Mouse (Mus musculus) intestine, postnatal 0 days (tissue): ENCODE results near the gene Dhdds. TPM values are rescaled to one million over a fixed set of nuclear protein-coding genes. Genes with fewer than 3 reads are reported as not detected.
"Not testable (repeated sequence)": the region's sequence is repeated elsewhere in the genome, so short reads cannot be mapped to it uniquely, and the experiment has no call there.

Source experiments
- ATAC-seq: fragments of 200-750 bp; cut with Nextera tagmentation; 2 replicates; pipeline ENCODE4 v1.8.0; 2017; ENCODE audit warnings: mild to moderate bottlenecking, moderate TSS enrichment, moderate library complexity
- H3K27ac ChIP-seq: fragments of 300-500 bp; sonication (generic); 2 replicates; pipeline ENCODE4 v1.5.1; 2014; ENCODE audit warnings: mild to moderate bottlenecking, low read depth, low read length, moderate library complexity
- H3K27me3 ChIP-seq: fragments of 300-500 bp; sonication (generic); replicated peaks from 2 replicates; pipeline ENCODE4 v1.6.1; 2014; ENCODE audit warnings: low read length, mixed read lengths; ENCODE audit not compliant: control insufficient read depth, insufficient read depth
- H3K36me3 ChIP-seq: fragments of 300-500 bp; sonication (generic); 2 replicates; pipeline ENCODE4 v1.6.1; 2014; ENCODE audit warnings: mild to moderate bottlenecking, moderate library complexity; ENCODE audit not compliant: control insufficient read depth, insufficient read depth
- H3K4me1 ChIP-seq: fragments of 300-500 bp; sonication (generic); replicated peaks from 2 replicates; pipeline ENCODE4 v1.6.1; 2014; ENCODE audit warnings: antibody characterized with exemption, low read length, mixed read lengths; ENCODE audit not compliant: control insufficient read depth, insufficient read depth
- H3K4me2 ChIP-seq: fragments of 300-500 bp; sonication (generic); replicated peaks from 2 replicates; pipeline ENCODE4 v1.6.1; 2014; ENCODE audit warnings: low read depth, mild to moderate bottlenecking, moderate library complexity
- H3K4me3 ChIP-seq: fragments of 300-500 bp; sonication (generic); 2 replicates; pipeline ENCODE4 v1.5.1; 2014; ENCODE audit warnings: low read depth, low read length
- H3K9ac ChIP-seq: fragments of 300-500 bp; sonication (generic); 2 replicates; pipeline ENCODE4 v1.6.1; 2014; ENCODE audit warnings: mild to moderate bottlenecking, low read depth, low read length
- H3K9me3 ChIP-seq: fragments of 300-500 bp; sonication (generic); 2 replicates; pipeline ENCODE4 v1.6.1; 2016; ENCODE audit warnings: mixed run types; ENCODE audit not compliant: control insufficient read depth
- CTCF ChIP-seq: sonication (generic); IDR thresholded peaks from 2 replicates; pipeline ENCODE4 v1.5.1; 2016; ENCODE audit warnings: low read depth, mild to moderate bottlenecking, control low read depth, antibody characterized with exemption, moderate library complexity
- WGBS: fragments of 180-500 bp; shearing (Covaris S2); extraction: QIAGEN DNeasy Blood & Tissue Kit; methylation state at CpG from one replicate; pipeline ENCODE4 v1.1.7; 2014; 5-methylcytosine and 5-hydroxymethylcytosine counted together
- polyA plus RNA-seq: library from polyadenylated mRNA; unstranded; fragments of >200 nt; fragmentation: Nextera tagmentation; extraction: Ambion mirVana; gene quantifications from 2 replicates; pipeline ENCODE4 v1.2.1, GENCODE M21; 2015

The Dhdds gene
- polyA plus RNA-seq, 1 experiment from 2014 or later, result 26.1 TPM

DNA sequence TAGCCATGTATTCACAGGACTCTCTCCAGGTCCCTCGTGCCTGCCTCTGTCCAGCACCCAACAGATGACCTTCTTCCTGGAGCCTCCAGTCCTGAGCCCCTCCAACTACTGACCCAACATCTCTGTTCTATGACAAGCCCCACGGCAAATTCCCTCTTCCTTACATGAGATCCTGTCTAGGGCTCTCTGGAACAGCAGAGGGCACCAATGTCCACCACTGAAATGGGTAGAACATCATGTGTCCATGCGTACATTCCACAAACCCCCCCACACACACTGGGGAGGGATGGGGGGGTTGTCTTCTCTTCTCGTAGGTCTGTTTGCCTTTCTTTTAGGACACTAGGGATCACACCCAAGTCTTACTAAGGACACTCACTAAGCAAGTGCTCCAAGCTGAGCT lies 10.7 kb downstream of the Dhdds start:
- TF ChIP-seq CTCF, result peak; percentile 51
- H3K9me3 ChIP-seq, result no peaks in the 10 kb centered on the region
- 73% methylated on average over 4 of the region's 4 CpGs for WGBS
- H3K4me2 ChIP-seq, result no peak overlapping the region
- no peaks in the 10 kb centered on the region for H3K27me3 ChIP-seq
- H3K4me1 ChIP-seq, result no peaks in the 10 kb centered on the region
- H3K9ac ChIP-seq, result no peak overlapping the region
- peaks cover 43% of the 10 kb centered on the region for H3K36me3 ChIP-seq
- ATAC-seq, result no peak
- no peak overlapping the region for H3K4me3 ChIP-seq
- no peak overlapping the region for H3K27ac ChIP-seq

DNA sequence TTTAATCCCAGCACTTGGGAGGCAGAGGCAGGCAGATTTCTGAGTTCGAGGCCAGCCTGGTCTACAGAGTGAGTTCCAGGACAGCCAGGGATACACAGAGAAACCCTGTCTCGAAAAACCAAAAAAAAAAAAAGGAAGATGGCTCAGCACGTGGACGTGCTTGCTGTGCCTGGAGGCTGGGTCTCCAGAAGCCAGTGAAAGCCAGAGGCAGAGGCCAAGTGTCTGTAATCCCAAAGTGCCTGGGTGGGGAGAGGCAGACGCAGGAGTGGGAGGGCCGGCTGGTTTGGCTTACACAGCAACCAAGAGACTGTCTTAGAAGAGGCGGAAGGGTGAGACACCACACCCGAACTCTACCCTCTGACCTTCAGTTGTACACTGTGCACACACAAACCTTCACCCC lies 12.4 kb downstream of the Dhdds start:
- not testable (repeated sequence) for ATAC-seq, H3K27ac ChIP-seq, H3K27me3 ChIP-seq, H3K9ac ChIP-seq, H3K9me3 ChIP-seq, H3K4me3 ChIP-seq, H3K4me1 ChIP-seq, H3K4me2 ChIP-seq
- WGBS, result 87% methylated on average over 8 of the region's 8 CpGs
- peaks cover 32% of the 10 kb centered on the region for H3K36me3 ChIP-seq

DNA sequence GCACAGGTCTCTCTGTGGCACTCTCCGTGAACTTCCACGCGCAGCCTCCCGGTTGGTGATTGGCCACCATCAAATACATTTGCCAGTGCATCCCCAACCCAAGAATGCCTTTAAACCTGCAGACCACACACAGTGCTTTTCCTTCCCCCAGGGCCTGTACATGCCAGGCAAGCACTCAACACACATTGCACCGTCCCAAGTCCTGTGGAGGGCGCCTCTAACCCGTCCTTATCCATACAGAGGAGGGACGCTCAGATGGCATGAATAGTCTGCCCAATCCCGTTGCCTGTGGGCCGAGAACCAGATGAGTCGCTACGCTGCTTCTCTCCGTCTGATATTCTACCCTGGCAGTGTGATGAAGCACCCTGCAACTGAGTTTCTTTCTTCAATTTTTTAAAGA lies 17.8 kb downstream of the Dhdds start:
- no peak overlapping the region for H3K4me3 ChIP-seq
- ATAC-seq, result no peak
- H3K9me3 ChIP-seq, result no peaks in the 10 kb centered on the region
- WGBS, result 89% methylated on average over 13 of the region's 13 CpGs
- H3K27ac ChIP-seq, result no peak overlapping the region
- no peak overlapping the region for H3K4me2 ChIP-seq
- H3K9ac ChIP-seq, result no peak overlapping the region
- H3K4me1 ChIP-seq, result no peaks in the 10 kb centered on the region
- no peak for TF ChIP-seq CTCF
- peaks cover 64% of the 10 kb centered on the region for H3K36me3 ChIP-seq
- no peaks in the 10 kb centered on the region for H3K27me3 ChIP-seq

DNA sequence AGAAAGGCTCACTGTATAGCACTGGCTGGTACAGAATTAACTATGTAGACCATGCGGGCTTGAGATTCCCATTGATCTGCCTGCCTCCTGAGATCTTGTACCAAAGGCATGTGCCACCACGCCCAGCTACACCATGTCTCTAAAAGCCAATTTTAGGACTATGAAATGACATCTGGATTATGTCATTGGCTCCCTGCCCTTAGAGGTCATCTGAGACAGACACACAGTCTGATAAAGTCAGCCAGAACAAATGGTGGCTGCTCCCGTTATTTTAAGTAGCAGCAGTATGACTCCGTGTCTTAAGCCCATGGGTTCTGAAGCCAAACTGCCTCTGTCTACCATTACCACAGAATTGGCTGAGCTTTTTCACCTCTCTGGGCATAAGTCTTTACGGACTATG lies 20.2 kb downstream of the Dhdds start:
- H3K36me3 ChIP-seq, result peaks cover 61% of the 10 kb centered on the region
- WGBS, result 80% methylated on average over 5 of the region's 5 CpGs
- no peak for TF ChIP-seq CTCF

DNA sequence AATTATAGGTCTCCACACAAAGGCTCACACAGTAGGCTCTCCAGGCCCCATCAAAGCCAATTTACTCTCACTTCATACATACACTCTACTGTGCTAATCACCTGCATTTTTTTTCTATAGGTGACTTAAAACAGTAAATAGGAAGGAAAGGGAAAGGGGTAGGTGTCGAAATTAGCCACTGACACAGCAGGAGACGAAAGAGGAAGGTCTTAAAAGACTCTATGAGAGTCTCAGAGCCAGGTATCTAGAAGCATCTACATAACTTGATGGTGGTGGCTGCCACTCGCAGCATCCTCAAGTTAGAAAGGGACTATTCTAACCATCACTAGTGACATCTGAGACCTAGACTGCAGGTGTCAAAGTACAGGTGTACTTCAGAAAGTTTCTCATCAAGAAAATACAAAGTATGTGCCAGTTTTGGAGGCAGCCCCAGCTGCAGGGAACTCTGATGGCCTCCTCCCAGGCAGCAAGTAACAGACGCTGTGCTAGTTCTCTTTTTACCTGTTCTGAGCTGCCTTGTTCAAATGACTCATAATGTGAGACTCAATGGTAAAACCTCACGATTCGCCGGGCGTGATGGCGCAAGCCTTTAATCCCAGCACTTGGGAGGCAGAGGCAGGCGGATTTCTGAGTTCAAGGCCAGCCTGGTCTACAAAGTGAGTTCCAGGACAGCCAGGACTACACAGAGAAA lies 22.6 kb downstream of the Dhdds start:
- Histone ChIP-seq H3K9me3 (no peaks in the 10 kb centered on the region), H3K27ac (no peak overlapping the region), H3K36me3 (peaks cover 66% of the 10 kb centered on the region), H3K4me3 (no peak overlapping the region), H3K4me1 (no peaks in the 10 kb centered on the region), H3K9ac (no peak overlapping the region), H3K27me3 (no peaks in the 10 kb centered on the region), H3K4me2 (no peak overlapping the region)
- 93% methylated on average over 10 of the region's 10 CpGs for whole genome bisulfite sequencing
- TF ChIP-seq CTCF, result no peak
- no peak for ATAC-seq

More for the DNA sequence above, 20.2 kb downstream of the Dhdds start:
- ATAC-seq, result no peak
- no peaks in the 10 kb centered on the region for H3K27me3 ChIP-seq
- no peak overlapping the region for H3K27ac ChIP-seq
- H3K9me3 ChIP-seq, result no peaks in the 10 kb centered on the region
- no peak overlapping the region for H3K9ac ChIP-seq
- no peaks in the 10 kb centered on the region for H3K4me1 ChIP-seq
- H3K4me2 ChIP-seq, result no peak overlapping the region
- no peak overlapping the region for H3K4me3 ChIP-seq

DNA sequence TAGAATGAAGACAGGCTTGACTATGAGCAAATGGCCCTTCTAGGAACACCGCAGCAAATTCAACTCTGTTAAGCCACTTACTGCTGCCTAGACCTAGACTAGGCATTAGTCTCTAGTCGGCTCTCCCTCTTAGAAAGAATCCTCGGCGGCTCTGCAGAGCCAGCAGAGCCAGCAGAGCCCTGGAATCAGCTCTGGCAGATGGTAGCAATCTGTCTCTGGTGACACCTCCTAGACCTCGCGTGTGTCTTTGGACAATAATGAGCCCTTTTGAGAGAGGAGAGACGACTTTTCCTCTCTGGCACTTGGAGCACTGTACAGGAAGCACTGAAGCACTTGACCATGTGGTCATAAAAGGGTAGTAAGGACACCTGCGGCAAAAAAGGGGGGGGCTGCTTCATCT lies 29.0 kb downstream of the Dhdds start:
- Histone ChIP-seq H3K4me3 (no peak overlapping the region), H3K27me3 (no peaks in the 10 kb centered on the region), H3K4me1 (no peaks in the 10 kb centered on the region; the same call in 1 of the 2 replicates), H3K9ac (no peak overlapping the region), H3K9me3 (no peaks in the 10 kb centered on the region), H3K36me3 (peaks cover 32% of the 10 kb centered on the region; the same call in 1 of the 2 replicates), H3K4me2 (no peak overlapping the region), H3K27ac (no peak overlapping the region)
- TF ChIP-seq CTCF, result no peak
- WGBS, result 71% methylated on average over 8 of the region's 8 CpGs
- no peak for ATAC-seq
